Mouse (Mus musculus) embryonic facial prominence, embryonic 15.5 days (tissue): ENCODE measurements around the gene Tmem203. TPM values are rescaled to one million over a fixed set of nuclear protein-coding genes. Genes with fewer than 3 reads are reported as not detected.

ENCODE experiments used
- ATAC-seq: fragments of 200-750 bp; cut with Nextera tagmentation; 2 replicates; pipeline ENCODE4 v1.8.0; 2017; ENCODE audit warnings: low read depth, moderate TSS enrichment; ENCODE audit not compliant: insufficient number of reproducible peaks, low FRiP score, low TSS enrichment
- H3K27ac ChIP-seq: fragments of 300-500 bp; sonication (generic); replicated peaks from 2 replicates; pipeline ENCODE4 v1.5.1; 2015; ENCODE audit warnings: mild to moderate bottlenecking, inconsistent platforms
- H3K27me3 ChIP-seq: fragments of 300-500 bp; sonication (generic); 2 replicates; pipeline ENCODE4 v1.6.1; 2015; ENCODE audit warnings: inconsistent platforms
- H3K36me3 ChIP-seq: fragments of 300-500 bp; sonication (generic); 2 replicates; pipeline ENCODE4 v1.6.1; 2015; ENCODE audit warnings: mild to moderate bottlenecking, inconsistent platforms
- H3K4me1 ChIP-seq: fragments of 300-500 bp; sonication (generic); 2 replicates; pipeline ENCODE4 v1.6.1; 2015; ENCODE audit warnings: inconsistent platforms
- H3K4me2 ChIP-seq: fragments of 300-500 bp; sonication (generic); replicated peaks from 2 replicates; pipeline ENCODE4 v1.6.1; 2015; ENCODE audit warnings: mild to moderate bottlenecking, inconsistent platforms
- H3K4me3 ChIP-seq: fragments of 300-500 bp; sonication (generic); replicated peaks from 2 replicates; pipeline ENCODE4 v1.5.1; 2015; ENCODE audit warnings: mild to moderate bottlenecking, inconsistent platforms
- H3K9ac ChIP-seq: fragments of 300-500 bp; sonication (generic); 2 replicates; pipeline ENCODE4 v1.6.1; 2015; ENCODE audit warnings: inconsistent platforms
- H3K9me3 ChIP-seq: fragments of 300-500 bp; sonication (generic); replicated peaks from 2 replicates; pipeline ENCODE4 v1.6.1; 2016; ENCODE audit warnings: inconsistent platforms
- WGBS: fragments of 180-500 bp; shearing (Covaris S2); methylation state at CpG from one replicate; pipeline ENCODE4 v1.1.7; 2015; 5-methylcytosine and 5-hydroxymethylcytosine counted together
- polyA plus RNA-seq: library from polyadenylated mRNA; unstranded; fragments of >200 nt; fragmentation: Nextera tagmentation; extraction: Ambion mirVana; gene quantifications from 2 replicates; pipeline ENCODE4 v1.2.1, GENCODE M21; 2015

Tmem203 gene
- polyA plus RNA-seq, 1 experiment from 2014 or later: 25.6 TPM

DNA sequence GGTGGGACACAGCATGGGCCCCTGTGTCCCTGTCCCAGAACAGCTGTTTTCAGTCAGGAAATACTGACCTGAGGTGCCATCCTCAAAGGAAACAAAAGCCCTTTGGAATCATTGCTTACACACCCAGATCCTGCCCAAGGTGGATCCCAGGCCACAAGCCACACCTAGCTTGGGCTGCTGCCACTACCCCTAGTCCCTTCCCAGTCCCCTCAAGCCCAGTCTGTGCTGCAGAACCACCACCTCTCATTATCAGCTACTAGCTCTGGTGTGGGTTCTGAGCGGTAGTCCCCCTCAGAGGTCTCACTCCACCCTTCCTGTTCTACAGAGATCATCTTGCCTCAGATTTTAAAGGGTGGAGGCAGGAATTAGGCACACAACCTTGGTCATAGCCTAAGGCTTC, 31.1 kb downstream of the Tmem203 start:
- Histone ChIP-seq H3K36me3 (peaks cover 41% of the 10 kb centered on the region), H3K9me3 (no peaks in the 10 kb centered on the region), H3K27ac (peak overlapping the region; percentile 82), H3K4me2 (peak overlapping the region; percentile 2; the same call in 1 of the 2 replicates), H3K9ac (no peak overlapping the region), H3K4me1 (peaks cover 47% of the 10 kb centered on the region), H3K4me3 (no peak overlapping the region), H3K27me3 (peaks cover 40% of the 10 kb centered on the region)
- ATAC-seq: no peak
- 48% methylated on average over 1 of the region's 1 CpGs for WGBS

DNA sequence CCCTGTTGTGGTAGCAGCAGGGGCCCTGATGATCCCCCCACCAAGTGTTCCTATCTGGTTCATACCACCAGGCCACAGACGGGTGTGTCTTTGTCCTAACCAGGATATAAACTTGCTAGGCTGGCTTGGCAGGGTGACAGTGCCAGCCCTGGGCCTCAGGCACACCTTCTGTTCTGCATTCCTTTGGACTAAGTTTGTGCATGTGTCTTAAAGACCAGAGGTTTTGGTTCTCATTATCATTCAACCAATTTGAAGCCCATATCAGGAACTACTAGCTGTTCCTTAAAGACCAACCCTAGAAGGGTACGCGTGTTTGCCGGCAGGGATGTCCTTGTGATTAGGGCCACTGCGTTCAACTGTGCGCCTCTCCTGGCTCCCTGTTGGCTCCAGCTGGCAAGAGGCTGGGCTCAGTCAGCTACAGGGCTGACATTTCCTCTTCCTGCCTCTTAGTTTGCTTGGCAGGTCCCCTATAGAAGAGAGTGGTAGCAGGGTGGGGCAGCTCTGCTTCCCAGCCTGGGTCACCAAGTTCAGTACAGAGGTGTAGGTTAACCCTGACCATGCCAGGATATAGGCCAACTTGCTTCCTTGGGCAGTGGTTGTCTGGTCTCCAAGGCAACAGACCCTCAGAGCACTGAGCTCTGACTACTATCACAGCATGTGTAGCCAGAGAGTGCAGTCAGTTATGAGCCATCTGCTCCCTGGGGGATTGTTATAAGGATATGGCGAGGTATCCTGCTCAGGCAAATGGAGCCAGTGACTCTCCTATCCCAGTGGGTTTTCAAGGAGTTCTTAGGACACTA, 31.8 kb downstream of the Tmem203 start:
- H3K27ac ChIP-seq: peak overlapping the region; percentile 82
- WGBS: 44% methylated on average over 7 of the region's 7 CpGs
- peak; percentile 20; the same call in 1 of the 2 replicates for ATAC-seq
- no peaks in the 10 kb centered on the region for H3K9me3 ChIP-seq
- peaks cover 47% of the 10 kb centered on the region for H3K27me3 ChIP-seq
- peaks cover 55% of the 10 kb centered on the region for H3K4me1 ChIP-seq
- H3K4me2 ChIP-seq: peak overlapping the region; percentile 2; the same call in 1 of the 2 replicates
- H3K36me3 ChIP-seq: peaks cover 36% of the 10 kb centered on the region
- H3K9ac ChIP-seq: no peak overlapping the region
- no peak overlapping the region for H3K4me3 ChIP-seq

DNA sequence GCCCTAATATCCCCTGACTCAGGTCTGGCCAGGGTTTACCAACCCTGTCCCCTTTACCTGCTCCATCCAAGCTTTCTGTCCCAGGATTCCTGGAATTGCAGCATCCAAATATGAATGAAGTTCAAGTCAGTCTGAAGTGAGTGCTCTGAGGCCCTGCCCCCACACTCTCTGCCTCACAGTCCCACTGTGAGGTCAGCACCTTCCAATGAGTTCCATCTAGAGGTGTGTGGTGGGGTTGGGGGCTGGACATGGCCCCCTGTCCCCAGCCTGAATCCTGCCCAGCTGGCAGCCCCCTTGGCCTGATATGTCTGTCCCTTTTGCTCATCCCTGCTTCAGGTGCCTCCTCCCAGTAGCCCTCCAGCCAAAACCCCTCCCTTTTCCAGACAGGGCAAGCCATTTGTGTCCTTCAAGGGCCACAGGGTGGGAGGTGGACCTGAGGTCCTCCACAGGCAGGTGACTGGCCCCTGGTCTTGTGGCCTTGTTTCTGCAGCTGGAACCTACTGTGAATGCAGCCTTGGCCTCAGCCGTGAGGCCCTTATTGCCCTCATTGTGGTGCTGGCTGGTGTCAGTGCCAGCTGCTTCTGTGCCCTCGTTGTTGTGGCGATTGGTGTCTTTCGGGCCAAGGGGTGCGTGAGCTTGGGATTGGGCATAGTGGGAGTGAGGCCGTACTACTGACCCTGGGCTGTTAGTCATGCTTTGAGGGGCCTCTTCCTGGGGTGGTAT, 32.8 kb downstream of the Tmem203 start, which contains the start of gene Tmem210:
Gene Tmem210 (plus strand): TSS at position 219 of the 723 bp plus-strand sequence.
- H3K4me3 ChIP-seq: no peak within 1 kb of the TSS
- peaks cover 57% of the 10 kb centered on the region for H3K27me3 ChIP-seq
- H3K9me3 ChIP-seq: no peaks in the 10 kb centered on the region
- H3K9ac ChIP-seq: no peak within 1 kb of the TSS
- 0 out of 2 replicates have a peak within 1 kb of the TSS, but pooled peaks have one; percentile 2 for H3K4me2 ChIP-seq
- H3K27ac ChIP-seq: peak within 1 kb of the TSS; percentile 82
- 83% methylated on average over 6 of the region's 6 CpGs for WGBS
- H3K36me3 ChIP-seq: peaks cover 26% of the 10 kb centered on the region
- no peak for ATAC-seq
- peaks cover 63% of the 10 kb centered on the region for H3K4me1 ChIP-seq

DNA sequence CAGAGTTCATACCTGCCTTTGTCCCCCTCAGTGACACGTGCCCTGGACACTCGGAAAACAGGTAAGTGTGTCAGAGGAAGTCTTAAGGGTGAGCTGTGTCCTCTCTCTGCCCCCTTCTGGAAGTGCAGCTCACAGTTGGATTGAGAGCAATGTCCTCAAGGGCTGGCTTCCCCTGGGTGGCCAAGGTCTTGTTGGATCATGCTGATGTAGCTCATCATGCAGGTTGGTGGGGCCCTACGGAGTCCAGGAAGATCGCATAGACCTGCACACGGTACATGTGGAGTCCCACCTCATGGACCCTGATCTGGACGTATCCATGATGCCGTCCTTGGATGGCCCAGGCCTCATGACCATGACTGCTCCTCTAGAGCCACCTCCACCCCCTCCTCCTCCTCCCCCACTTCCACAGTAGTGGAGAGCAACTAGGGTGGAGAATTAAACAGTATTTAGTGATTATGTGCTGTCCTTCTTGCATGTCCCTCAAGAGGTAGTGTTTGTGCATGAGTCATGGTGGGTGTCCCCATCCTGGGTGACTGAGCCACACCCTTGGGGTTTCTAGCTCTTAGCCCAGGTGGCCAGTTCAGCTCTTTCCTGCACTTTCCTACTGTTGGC, 33.6 kb downstream of the Tmem203 start:
- WGBS: 75% methylated on average over 7 of the region's 7 CpGs
- H3K27me3 ChIP-seq: peaks cover 65% of the 10 kb centered on the region
- H3K27ac ChIP-seq: no peak overlapping the region
- H3K36me3 ChIP-seq: peaks cover 19% of the 10 kb centered on the region
- H3K9me3 ChIP-seq: no peaks in the 10 kb centered on the region
- no peak overlapping the region for H3K9ac ChIP-seq
- H3K4me2 ChIP-seq: no peak overlapping the region
- H3K4me1 ChIP-seq: peaks cover 63% of the 10 kb centered on the region
- ATAC-seq: no peak
- no peak overlapping the region for H3K4me3 ChIP-seq

DNA sequence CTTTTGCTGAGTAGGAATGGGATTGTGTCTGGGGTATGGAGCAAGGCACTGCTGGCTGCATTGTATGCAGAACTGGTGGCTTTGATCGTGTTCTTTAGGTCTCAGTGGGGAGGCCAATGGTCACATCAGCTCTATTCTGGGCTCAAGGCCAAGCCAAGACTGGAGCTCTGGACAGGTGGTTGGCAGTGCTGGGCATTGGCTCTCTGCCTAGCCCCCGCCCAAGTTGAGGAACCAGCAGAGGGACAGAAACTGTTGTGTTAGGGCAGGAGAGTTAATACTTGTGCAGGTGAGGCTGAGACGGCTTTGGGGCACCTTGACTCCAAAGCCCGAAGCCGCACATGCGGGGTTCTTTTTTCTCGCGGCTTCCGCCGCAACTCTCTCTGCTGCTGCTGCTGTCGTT, 34.4 kb downstream of the Tmem203 start, which contains the start of gene Lrrc26:
Gene Lrrc26 (plus strand): TSS at position 265 of the 400 bp plus-strand sequence.
- Histone ChIP-seq H3K4me3 (peak within 1 kb of the TSS; percentile 38), H3K9me3 (no peaks in the 10 kb centered on the region), H3K27ac (no peak within 1 kb of the TSS), H3K4me2 (peak within 1 kb of the TSS; percentile 49), H3K4me1 (peaks cover 63% of the 10 kb centered on the region), H3K27me3 (peaks cover 73% of the 10 kb centered on the region), H3K9ac (no peak within 1 kb of the TSS), H3K36me3 (peaks cover 11% of the 10 kb centered on the region)
- no peak for ATAC-seq
- WGBS: 6% methylated on average over 11 of the region's 11 CpGs

DNA sequence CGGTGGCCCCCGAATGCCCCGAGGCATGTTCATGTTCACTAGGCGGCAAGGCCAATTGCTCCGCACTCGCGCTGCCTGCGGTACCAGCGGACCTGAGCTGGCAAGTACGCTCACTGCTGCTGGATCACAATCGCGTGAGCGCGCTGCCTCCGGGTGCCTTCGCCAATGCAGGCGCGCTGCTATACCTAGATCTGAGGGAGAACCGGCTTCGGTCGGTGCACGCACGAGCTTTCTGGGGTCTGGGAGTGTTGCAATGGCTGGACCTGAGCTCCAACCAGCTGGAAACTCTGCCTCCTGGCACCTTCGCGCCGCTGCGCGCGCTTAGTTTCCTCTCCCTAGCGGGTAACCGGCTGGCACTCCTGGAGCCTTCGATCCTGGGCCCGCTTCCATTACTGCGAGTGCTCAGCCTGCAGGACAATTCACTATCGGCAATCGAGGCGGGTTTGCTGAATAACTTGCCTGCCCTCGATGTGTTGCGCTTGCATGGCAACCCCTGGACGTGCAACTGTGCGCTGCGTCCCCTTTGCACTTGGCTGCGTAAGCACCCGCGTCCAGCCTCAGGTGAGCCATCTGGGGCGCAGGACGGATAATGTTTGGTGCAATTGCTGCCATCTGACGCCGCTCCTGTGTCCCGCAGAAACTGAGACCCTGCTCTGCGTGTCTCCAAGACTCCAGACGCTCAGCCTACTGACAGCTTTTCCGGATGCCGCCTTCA, 35.0 kb downstream of the Tmem203 start:
- H3K4me3 ChIP-seq: peak overlapping the region; percentile 38
- no peak for ATAC-seq
- no peak overlapping the region for H3K9ac ChIP-seq
- H3K4me2 ChIP-seq: peak overlapping the region; percentile 49
- no peak overlapping the region for H3K27ac ChIP-seq
- H3K9me3 ChIP-seq: no peaks in the 10 kb centered on the region
- under 1% methylated on average over 54 of the region's 54 CpGs for WGBS
- H3K4me1 ChIP-seq: peaks cover 58% of the 10 kb centered on the region
- peaks cover 79% of the 10 kb centered on the region for H3K27me3 ChIP-seq
- H3K36me3 ChIP-seq: peaks cover 4% of the 10 kb centered on the region

DNA sequence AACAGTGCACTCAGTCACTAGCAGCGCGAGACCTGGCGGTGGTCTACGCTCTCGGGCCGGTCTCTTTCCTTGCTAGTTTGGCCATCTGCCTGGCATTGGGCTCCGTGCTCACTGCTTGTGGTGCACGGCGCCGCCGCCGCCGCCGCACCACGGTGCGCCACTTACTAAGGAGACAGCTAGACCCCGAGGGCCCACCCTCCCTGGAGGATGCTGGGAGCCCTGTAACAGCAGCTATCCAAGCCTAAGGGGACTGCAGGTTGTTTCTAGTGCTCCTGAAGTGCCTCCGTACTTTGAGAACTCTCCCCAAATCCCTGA, 35.5 kb downstream of the Tmem203 start:
- Histone ChIP-seq H3K4me3 (peak overlapping the region; percentile 38), H3K9ac (no peak overlapping the region), H3K4me2 (peak overlapping the region; percentile 49), H3K27ac (no peak overlapping the region), H3K9me3 (no peaks in the 10 kb centered on the region), H3K27me3 (peaks cover 84% of the 10 kb centered on the region), H3K36me3 (no peaks in the 10 kb centered on the region), H3K4me1 (peaks cover 56% of the 10 kb centered on the region)
- no peak for ATAC-seq
- 1% methylated on average over 18 of the region's 18 CpGs for WGBS

DNA sequence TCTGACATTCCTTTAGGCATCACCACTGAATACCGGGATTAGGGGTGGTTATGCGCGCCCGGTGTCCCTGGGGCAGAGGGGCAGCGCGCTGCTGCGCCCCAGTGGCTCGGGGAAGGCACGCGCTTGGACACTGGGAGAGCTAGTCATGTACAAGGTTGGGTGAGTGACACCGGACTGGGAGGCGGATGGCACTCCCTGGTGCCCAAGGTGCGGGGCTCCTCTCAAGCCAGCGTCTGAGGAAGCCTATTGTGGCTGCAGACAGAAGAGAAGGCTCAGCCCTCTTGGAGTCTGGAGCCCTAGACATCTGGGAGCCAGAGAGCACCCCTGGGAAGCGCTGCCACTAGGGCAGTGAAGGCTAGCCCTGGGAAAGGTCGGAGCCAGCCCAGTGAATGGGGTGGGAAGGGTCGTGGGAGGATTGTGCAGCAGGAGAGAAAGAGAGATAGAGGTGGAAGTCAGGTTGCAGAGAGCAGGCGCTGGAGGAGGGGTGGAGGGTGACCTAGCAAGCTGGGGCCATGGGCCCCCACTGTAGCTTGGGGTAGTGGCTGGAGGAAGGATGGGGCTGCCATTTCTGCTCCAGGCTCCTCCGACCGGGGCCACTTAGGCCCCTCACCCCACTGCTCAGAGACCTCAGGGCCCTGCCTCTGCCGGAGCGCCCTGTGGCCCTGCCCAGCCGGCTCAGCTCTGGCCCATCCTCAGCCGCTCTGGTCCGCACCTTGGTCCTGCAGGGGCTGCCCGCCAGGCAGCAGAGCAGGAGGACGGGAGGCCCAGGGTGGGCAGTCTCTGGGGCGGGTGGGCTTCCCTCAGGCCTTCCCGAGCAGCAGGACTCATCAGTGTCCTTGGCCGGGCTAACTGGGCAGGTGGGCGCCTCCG, 36.2 kb downstream of the Tmem203 start:
- no peak overlapping the region for H3K9ac ChIP-seq

DNA sequence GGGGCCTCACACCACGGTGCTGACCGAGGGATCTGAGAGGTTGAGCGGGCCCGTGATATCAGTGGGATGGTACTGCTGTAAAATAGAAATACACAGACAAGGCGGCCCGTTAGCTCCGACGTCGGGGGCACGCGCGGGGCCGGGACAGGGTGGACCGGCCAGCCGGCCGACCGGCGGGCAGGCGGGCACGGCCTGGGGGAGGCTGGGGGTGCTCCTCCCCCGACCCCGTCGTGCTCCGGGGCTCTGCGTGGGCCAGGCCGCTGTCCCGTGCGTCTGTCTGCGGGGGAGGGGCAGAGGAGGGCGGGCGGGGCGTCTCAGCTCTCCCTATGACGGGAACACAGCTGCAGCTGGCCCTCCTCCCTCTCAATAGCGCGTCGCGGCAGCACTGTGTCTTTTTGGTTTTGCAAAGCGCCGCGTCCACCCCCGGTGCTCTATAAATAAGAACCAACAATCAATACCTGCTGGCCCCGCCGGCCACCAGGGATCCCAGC, 36.9 kb downstream of the Tmem203 start:
- Histone ChIP-seq H3K27ac (no peak overlapping the region), H3K9me3 (no peaks in the 10 kb centered on the region), H3K9ac (no peak overlapping the region), H3K4me1 (peaks cover 47% of the 10 kb centered on the region), H3K4me3 (peak overlapping the region; percentile 38), H3K27me3 (peaks cover 95% of the 10 kb centered on the region), H3K4me2 (peak overlapping the region; percentile 55), H3K36me3 (no peaks in the 10 kb centered on the region)
- ATAC-seq: no peak
- 3% methylated on average over 40 of the region's 43 CpGs for WGBS

More for the DNA sequence above, 36.2 kb downstream of the Tmem203 start:
- H3K4me2 ChIP-seq: peak overlapping the region; percentile 55
- ATAC-seq: no peak
- no peaks in the 10 kb centered on the region for H3K36me3 ChIP-seq
- H3K4me1 ChIP-seq: peaks cover 50% of the 10 kb centered on the region
- peaks cover 89% of the 10 kb centered on the region for H3K27me3 ChIP-seq
- H3K27ac ChIP-seq: no peak overlapping the region
- H3K4me3 ChIP-seq: peak overlapping the region; percentile 38
- H3K9me3 ChIP-seq: no peaks in the 10 kb centered on the region
- WGBS: 4% methylated on average over 30 of the region's 32 CpGs

DNA sequence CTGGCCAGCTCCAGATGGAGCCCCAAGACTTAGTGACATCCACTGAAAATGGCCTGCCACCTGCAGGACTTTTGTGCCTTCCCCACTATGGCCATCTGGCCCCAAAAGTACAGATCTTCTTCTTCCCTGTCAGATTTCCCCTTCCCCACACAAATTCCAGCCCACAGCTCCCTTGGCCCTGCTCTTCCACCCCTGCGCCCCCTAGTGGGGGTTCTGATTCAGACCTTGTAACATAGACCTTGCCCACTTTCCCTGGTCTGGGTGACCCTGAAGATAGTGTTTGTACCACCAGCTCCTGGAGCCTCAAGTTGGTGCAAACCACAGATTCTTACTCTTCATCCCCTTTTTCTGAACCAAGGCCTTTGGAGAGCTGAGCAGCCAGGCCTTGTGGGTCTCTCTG, 37.6 kb downstream of the Tmem203 start:
- Histone ChIP-seq H3K9me3 (no peaks in the 10 kb centered on the region), H3K4me1 (peaks cover 40% of the 10 kb centered on the region), H3K9ac (no peak overlapping the region), H3K36me3 (no peaks in the 10 kb centered on the region), H3K27ac (no peak overlapping the region), H3K4me3 (peak overlapping the region; percentile 38; the same call in 1 of the 2 replicates), H3K4me2 (peak overlapping the region; percentile 55), H3K27me3 (peaks cover 98% of the 10 kb centered on the region)
- WGBS: 0% methylated on average over 1 of the region's 1 CpGs
- ATAC-seq: no peak
